Mouse (Mus musculus) megakaryocyte, embryonic 14.5 days (primary cell): ENCODE measurements around the gene Tsr3.

ENCODE experiments used
- FLI1 ChIP-seq: IDR thresholded peaks from 2 replicates; pipeline ENCODE4 v1.6.1; 2012; ENCODE audit warnings: low read length, inconsistent platforms, mixed read lengths
- GATA1 ChIP-seq: IDR thresholded peaks from 3 replicates; pipeline ENCODE4 v1.6.1; 2012; ENCODE audit warnings: mixed read lengths, low read length, inconsistent platforms, borderline replicate concordance

- no peak for TF ChIP-seq GATA1
- TF ChIP-seq FLI1, result no peak
Measured at GRCm38 (mm10) chr17:25253760-25254159, 13.8 kb downstream of the Tsr3 start.
